Mouse (Mus musculus) heart, adult 2 months (tissue): ENCODE measurements around the gene Slc12a1. TPM values are rescaled to one million over a fixed set of nuclear protein-coding genes. Genes with fewer than 3 reads are reported as not detected.

Experiments
- DNase-seq, 2 experiments: peaks; one replicate each; pipeline ENCODE4 v3.0.0; 2021
- H3K27ac ChIP-seq: fragments of 200-600 bp; 2 replicates; pipeline ENCODE4 v1.8.1; 2022
- H3K27me3 ChIP-seq: fragments of 200-500 bp; 2 replicates; pipeline ENCODE4 v1.6.1; 2012; ENCODE audit warnings: mild to moderate bottlenecking, low read length, inconsistent platforms, mixed read lengths; ENCODE audit not compliant: control insufficient read depth, insufficient read depth
- H3K36me3 ChIP-seq: fragments of 200-500 bp; 2 replicates; pipeline ENCODE4 v1.6.1; 2012; ENCODE audit warnings: low read length, inconsistent platforms; ENCODE audit not compliant: control insufficient read depth, insufficient read depth
- H3K4me1 ChIP-seq: fragments of 200-500 bp; 2 replicates; pipeline ENCODE4 v1.6.1; 2011; ENCODE audit warnings: low read length; ENCODE audit not compliant: control insufficient read depth, insufficient read depth
- H3K4me3 ChIP-seq: fragments of 200-600 bp; 2 replicates; pipeline ENCODE4 v1.8.1; 2022
- H3K79me2 ChIP-seq: fragments of 200-500 bp; replicated peaks from 2 replicates; pipeline ENCODE4 v1.6.1; 2012; ENCODE audit warnings: mild to moderate bottlenecking, inconsistent platforms, low read length, moderate library complexity, mixed read lengths; ENCODE audit not compliant: control insufficient read depth, insufficient read depth
- H3K9ac ChIP-seq: fragments of 200-500 bp; 2 replicates; pipeline ENCODE4 v1.6.1; 2012; ENCODE audit warnings: low read depth, mild to moderate bottlenecking, control low read depth, inconsistent platforms, low read length, mixed read lengths
- CTCF ChIP-seq: fragments of 200-600 bp; IDR thresholded peaks from 2 replicates; pipeline ENCODE4 v1.8.1; 2022; ENCODE audit warnings: antibody characterized with exemption, mild to moderate bottlenecking, moderate library complexity
- EP300 ChIP-seq: fragments of 200-500 bp; IDR thresholded peaks from 2 replicates; pipeline ENCODE4 v1.6.1; 2011; ENCODE audit warnings: low read depth, low read length, control low read depth; ENCODE audit not compliant: insufficient read depth
- POLR2A ChIP-seq: fragments of 200-500 bp; IDR thresholded peaks from 2 replicates; pipeline ENCODE4 v1.6.1; 2011; ENCODE audit warnings: mild to moderate bottlenecking, low read depth, low read length, control low read depth; ENCODE audit not compliant: insufficient read depth
- WGBS: fragments of 180-500 bp; shearing (Covaris S2); methylation state at CpG from one replicate; pipeline ENCODE4 v1.1.7; 2018; 5-methylcytosine and 5-hydroxymethylcytosine counted together
- intact Hi-C: fragments of 180-260 bp; cut with DNase I; formaldehyde crosslinking; loops from one replicate; pipeline ENCODE4 v1.15.1; 2025
- polyA plus RNA-seq: library from polyadenylated mRNA; depleted of rRNA; stranded (reverse); fragments of >200 nt; gene quantifications from 2 replicates; pipeline ENCODE4 v1.2.3, GENCODE M21; 2012
- total RNA-seq, 2 experiments: library from RNA; stranded (reverse); gene quantifications; 2 replicates each; pipeline ENCODE4 v1.2.3; 2021

Gene Slc12a1
- total and polyA plus RNA-seq, 3 experiments = not detected

DNA sequence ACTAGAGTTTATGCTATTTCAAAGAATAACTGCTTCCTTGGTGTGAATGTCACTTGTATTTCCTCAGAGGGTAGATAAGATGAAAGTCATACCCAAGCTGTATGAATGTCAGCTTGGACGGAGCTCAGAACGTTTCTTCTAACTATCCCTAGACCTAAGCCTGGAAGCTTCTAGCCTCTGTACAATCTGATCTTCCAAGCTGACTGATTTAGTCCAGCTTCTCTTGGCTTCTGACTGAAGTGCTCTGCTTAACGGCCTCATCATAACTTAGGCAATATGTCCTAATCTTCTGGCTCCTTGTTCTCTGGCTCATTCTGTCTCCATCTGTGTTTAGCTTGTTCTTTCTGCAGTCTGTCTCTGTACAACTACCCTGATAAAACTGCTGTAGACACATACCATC, 102.3 kb downstream of the Slc12a1 start:
- no peak for TF ChIP-seq EP300
- TF ChIP-seq CTCF = no peak
- no peak for TF ChIP-seq POLR2A
- intact Hi-C loops = no loop called here
- H3K27ac ChIP-seq = no peak overlapping the region
- H3K36me3 ChIP-seq = no peaks in the 10 kb centered on the region
- 72% methylated on average over 3 of the region's 3 CpGs for WGBS
- DNase-seq = no peak
- no peaks in the 10 kb centered on the region for H3K27me3 ChIP-seq
- no peak overlapping the region for H3K9ac ChIP-seq
- no peak overlapping the region for H3K4me3 ChIP-seq
- H3K79me2 ChIP-seq = no peaks in the 10 kb centered on the region
- H3K4me1 ChIP-seq = peaks cover 1% of the 10 kb centered on the region; the same call in 1 of the 2 replicates

DNA sequence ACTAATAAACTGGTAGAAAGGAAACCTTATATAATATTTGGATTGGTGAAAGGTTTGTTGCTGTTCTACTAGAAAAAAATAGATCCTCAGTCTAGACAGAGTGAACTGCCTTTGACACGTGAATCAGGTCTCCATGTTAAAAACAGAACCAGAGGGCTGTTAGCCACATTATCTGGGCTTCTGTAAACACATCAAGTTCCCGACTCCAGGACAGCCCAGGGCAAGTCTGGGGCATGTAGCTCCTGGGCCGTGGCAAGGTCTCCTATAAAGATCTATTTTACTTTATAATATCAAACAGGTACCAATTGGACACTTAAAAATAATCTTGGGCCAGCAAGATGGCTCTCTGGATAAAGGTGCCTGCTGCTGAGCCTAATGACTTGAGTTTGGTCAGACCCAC, 103.6 kb downstream of the Slc12a1 start:
- Histone ChIP-seq H3K4me1 (peaks cover 1% of the 10 kb centered on the region; the same call in 1 of the 2 replicates), H3K4me3 (no peak overlapping the region), H3K79me2 (no peaks in the 10 kb centered on the region), H3K9ac (no peak overlapping the region), H3K36me3 (no peaks in the 10 kb centered on the region), H3K27me3 (no peaks in the 10 kb centered on the region), H3K27ac (no peak overlapping the region)
- DNase-seq = no peak
- TF ChIP-seq POLR2A (no peak), EP300 (no peak), CTCF (no peak)
- intact Hi-C loops = no loop called here
- WGBS = 66% methylated on average over 3 of the region's 3 CpGs

DNA sequence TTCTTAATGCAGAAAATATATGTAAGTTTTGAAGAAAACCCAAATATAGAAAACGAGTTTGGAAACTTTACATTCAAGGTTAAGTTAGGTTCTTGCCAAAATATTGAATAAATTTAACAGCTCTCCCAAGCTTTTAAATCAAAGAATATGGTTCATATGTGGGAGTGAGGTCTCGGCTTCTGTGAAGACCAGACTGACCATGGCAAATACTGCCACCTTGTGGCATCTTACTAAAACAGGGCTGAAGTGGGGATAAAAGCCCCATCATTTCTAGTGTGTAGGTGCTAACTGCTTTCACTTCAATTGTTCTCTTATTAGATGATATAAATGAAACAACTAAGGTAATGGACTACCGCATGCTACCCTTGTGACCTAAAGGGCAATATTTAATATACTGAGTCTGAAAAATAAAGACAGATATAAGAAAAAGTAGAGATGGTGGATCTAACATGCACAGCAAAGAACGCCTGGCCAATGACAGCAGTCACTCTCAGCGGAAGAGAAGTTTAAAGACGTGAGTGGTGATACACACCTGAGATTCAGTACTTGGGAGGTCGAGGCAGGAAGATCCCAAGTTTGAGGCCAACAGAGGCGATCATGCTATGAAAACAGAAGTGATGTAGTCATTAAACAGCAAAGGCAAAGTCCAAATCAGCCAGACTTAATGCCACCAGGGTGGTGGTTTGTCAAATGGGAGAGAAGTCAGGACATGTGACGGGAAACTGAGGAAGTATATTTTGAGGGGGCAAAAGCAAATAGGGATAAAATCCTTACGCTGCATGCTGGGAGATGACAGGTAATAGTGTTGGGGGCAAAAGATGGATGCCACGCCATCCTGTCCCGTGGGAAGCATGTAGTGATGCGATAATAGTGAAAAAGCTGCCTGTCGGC, 107.2 kb downstream of the Slc12a1 start:
- no peak for DNase-seq
- intact Hi-C loops = no loop called here
- H3K9ac ChIP-seq = no peak overlapping the region
- no peaks in the 10 kb centered on the region for H3K79me2 ChIP-seq
- TF ChIP-seq EP300 = no peak
- no peak for TF ChIP-seq POLR2A
- TF ChIP-seq CTCF = peak; percentile 82
- no peaks in the 10 kb centered on the region for H3K36me3 ChIP-seq
- WGBS = 85% methylated on average over 14 of the region's 14 CpGs
- H3K4me3 ChIP-seq = no peak overlapping the region
- no peak overlapping the region for H3K27ac ChIP-seq
- no peaks in the 10 kb centered on the region; the same call in 1 of the 2 replicates for H3K4me1 ChIP-seq
- H3K27me3 ChIP-seq = no peaks in the 10 kb centered on the region

DNA sequence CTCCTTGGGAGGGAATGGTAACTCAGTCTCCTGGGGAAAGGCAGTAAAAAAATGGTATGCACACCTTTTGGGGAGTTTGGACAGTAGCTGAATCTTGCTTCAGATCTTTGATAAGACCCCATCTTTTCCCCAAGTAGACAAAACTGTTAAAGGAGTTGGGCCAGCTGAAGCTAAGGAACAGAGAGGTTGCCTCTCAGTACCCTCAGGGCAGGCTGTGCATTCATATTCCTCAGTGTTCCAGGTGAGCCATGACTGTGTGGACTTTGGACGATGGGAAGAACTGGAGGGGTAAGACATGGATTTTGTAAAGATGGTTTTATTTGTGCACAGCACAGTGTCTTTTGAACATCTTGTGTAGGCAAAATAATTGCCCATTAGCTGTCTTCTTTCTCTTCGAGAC, 108.0 kb downstream of the Slc12a1 start:
- Histone ChIP-seq H3K36me3 (no peaks in the 10 kb centered on the region), H3K27ac (no peak overlapping the region), H3K79me2 (no peaks in the 10 kb centered on the region), H3K27me3 (no peaks in the 10 kb centered on the region), H3K4me1 (no peaks in the 10 kb centered on the region; the same call in 1 of the 2 replicates), H3K4me3 (no peak overlapping the region), H3K9ac (no peak overlapping the region)
- no peak for DNase-seq
- TF ChIP-seq POLR2A = no peak
- WGBS = 73% methylated on average over 2 of the region's 2 CpGs
- intact Hi-C loops = no loop called here

DNA sequence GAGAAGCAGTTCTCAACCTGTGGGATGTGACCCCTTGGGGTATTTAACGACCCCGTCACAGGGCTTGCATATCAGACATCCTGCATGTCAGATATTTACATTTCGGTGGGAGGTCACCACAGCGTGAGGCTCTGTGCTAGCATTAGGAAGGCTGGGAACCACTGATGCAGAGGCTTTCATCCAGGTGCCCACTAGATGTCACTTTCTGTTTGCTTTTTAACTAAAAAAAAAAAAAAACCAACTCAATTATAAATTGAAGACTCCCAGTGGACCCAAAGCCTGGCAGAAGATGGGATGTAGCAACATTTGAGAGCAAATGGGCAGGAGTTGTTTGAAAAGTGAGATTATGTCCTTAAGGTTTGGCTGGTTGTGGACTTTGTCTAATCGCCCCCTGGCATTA, 110.8 kb downstream of the Slc12a1 start:
- Histone ChIP-seq H3K27ac (peak overlapping the region; percentile 51), H3K79me2 (no peaks in the 10 kb centered on the region), H3K4me3 (no peak overlapping the region), H3K9ac (no peak overlapping the region), H3K36me3 (no peaks in the 10 kb centered on the region), H3K4me1 (no peaks in the 10 kb centered on the region; the same call in 1 of the 2 replicates), H3K27me3 (no peaks in the 10 kb centered on the region)
- WGBS = 20% methylated on average over 5 of the region's 5 CpGs
- peak in 1 of 2 experiments; percentile 31 for DNase-seq
- TF ChIP-seq EP300 (no peak), CTCF (peak; percentile 64), POLR2A (no peak)
- intact Hi-C loops = loop anchor here (2.0 kb wide), 1 partner anchor 342 kb away; no protein-coding TSS in a partner anchor

DNA sequence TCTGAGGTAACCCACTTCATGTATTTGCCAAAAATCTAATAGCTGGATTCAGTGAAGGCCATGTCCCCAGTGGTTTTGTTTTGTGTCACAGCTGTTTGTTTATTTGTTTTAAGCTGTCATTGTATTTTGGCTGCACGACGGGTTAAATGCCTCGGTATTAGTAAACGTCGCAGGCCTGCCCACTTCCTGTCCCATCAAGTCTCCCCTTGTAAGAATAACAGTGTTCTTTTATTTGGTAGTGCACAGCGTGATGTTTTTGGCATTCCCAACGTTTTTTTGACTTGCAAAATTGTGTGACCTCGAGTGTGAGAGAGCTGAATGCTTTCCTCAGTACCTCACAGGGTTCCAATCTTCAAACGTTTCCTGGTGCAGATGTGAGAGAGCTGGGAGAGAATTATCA, 111.4 kb downstream of the Slc12a1 start:
- intact Hi-C loops = loop anchor here (2.0 kb wide), 1 partner anchor 341 kb away; no protein-coding TSS in a partner anchor
- Histone ChIP-seq H3K4me1 (no peaks in the 10 kb centered on the region; the same call in 1 of the 2 replicates), H3K9ac (no peak overlapping the region), H3K27me3 (no peaks in the 10 kb centered on the region), H3K4me3 (no peak overlapping the region), H3K36me3 (no peaks in the 10 kb centered on the region), H3K79me2 (no peaks in the 10 kb centered on the region), H3K27ac (peak overlapping the region; percentile 51)
- 24% methylated on average over 9 of the region's 9 CpGs for WGBS
- peak in 1 of 2 experiments; percentile 16 for DNase-seq
- TF ChIP-seq POLR2A (no peak), EP300 (no peak)
